Mouse (Mus musculus): ENCODE measurements around the gene Lrrc66. TPM values are rescaled to one million over a fixed set of nuclear protein-coding genes. Genes with fewer than 3 reads are reported as not detected.

Gene Lrrc66
- total RNA-seq, 1 experiment: not detected

DNA sequence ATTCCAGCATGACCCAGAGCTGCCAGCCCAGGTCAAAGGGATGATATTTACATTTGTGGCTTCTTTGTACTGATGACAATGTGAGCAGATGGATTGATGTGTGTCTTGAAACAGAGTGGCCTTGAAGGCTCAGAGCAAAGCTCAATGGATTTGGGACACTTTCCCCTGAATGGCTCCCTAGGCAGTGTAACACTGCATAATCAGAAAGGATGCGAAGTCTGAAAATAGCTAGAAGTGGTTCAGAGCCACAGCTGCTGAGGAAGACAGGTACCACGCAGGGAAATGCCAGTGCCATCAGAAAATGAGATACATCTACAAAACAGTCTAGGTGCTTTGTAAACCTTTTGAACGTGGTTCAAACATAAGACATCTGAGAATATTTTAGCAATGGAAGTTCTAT, 54.2 kb downstream of the Lrrc66 start:
- no peak for DNase-seq (ENCODE audit: low read depth, low spot score)
- no peaks in the 10 kb centered on the region; a peak in 1 of 4 replicates for H3K4me1 ChIP-seq (ENCODE audit: control insufficient read depth in 2 of 2, insufficient read depth in 2 of 2, low read length in 2 of 2, poor library complexity in 1 of 2)
- H3K27ac ChIP-seq (ENCODE audit: insufficient read depth, low read depth, low read length, poor library complexity, severe bottlenecking): no peak overlapping the region
- no peak overlapping the region for H3K4me3 ChIP-seq (ENCODE audit: insufficient read depth in 1 of 2, low read depth in 1 of 2, low read length in 2 of 2, poor library complexity in 1 of 2, severe bottlenecking in 1 of 2)
- H3K36me3 ChIP-seq (ENCODE audit: control insufficient read depth, insufficient read depth, low read length, poor library complexity, severe bottlenecking): no peaks in the 10 kb centered on the region
- TF ChIP-seq MAFK (IDR thresholded peaks at IDR 0.05; ENCODE audit: insufficient read depth, low read depth, low read length) (no peak), HCFC1 (IDR thresholded peaks at IDR 0.05; ENCODE audit: borderline replicate concordance, insufficient read depth, low read length) (no peak), CHD2 (IDR thresholded peaks at IDR 0.05; ENCODE audit: low read depth, low read length) (no peak), ZNF384 (IDR thresholded peaks at IDR 0.05; ENCODE audit: low read depth, low read length) (no peak), ZC3H11A (IDR thresholded peaks at IDR 0.05; ENCODE audit: borderline replicate concordance, low read depth, low read length) (no peak)
- in situ Hi-C loops (cut with MboI; ENCODE audit: low sequenced_read_pairs in 2 of 2, unreplicated experiment in 2 of 2): no loop called here
- no peak overlapping the region for H3K9ac ChIP-seq (ENCODE audit: insufficient read depth, low read depth, low read length, poor library complexity, severe bottlenecking)
- no peaks in the 10 kb centered on the region for H3K9me3 ChIP-seq (ENCODE audit: control insufficient read depth, insufficient read depth, low read depth, low read length)

DNA sequence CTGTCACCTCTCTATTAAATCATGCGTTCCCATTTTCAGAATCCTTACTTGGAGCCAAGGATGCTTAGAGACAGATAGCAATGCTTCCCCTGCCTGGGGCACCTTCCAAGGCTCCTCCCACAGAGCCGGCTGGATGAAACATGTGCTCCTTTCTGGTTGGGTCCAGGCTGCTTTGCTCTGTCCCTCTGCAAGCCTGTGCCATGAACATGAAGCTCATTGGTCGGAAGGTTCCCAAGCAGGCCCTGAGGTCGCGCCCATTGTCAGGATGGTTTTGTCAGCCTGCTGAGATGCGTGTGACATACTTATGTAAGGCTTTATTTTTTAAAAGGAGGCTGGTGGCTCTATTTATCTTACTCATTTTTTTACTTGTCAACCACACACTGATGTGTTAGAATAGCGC, 55.6 kb downstream of the Lrrc66 start:
- in situ Hi-C loops (cut with MboI; ENCODE audit: low sequenced_read_pairs in 2 of 2, unreplicated experiment in 2 of 2): no loop called here
- H3K36me3 ChIP-seq (ENCODE audit: control insufficient read depth, insufficient read depth, low read length, poor library complexity, severe bottlenecking): no peaks in the 10 kb centered on the region
- H3K9me3 ChIP-seq (ENCODE audit: control insufficient read depth, insufficient read depth, low read depth, low read length): no peaks in the 10 kb centered on the region
- H3K9ac ChIP-seq (ENCODE audit: insufficient read depth, low read depth, low read length, poor library complexity, severe bottlenecking): no peak overlapping the region
- no peaks in the 10 kb centered on the region; a peak in 1 of 4 replicates for H3K4me1 ChIP-seq (ENCODE audit: control insufficient read depth in 2 of 2, insufficient read depth in 2 of 2, low read length in 2 of 2, poor library complexity in 1 of 2)
- H3K4me3 ChIP-seq (ENCODE audit: insufficient read depth in 1 of 2, low read depth in 1 of 2, low read length in 2 of 2, poor library complexity in 1 of 2, severe bottlenecking in 1 of 2): no peak overlapping the region
- H3K27ac ChIP-seq (ENCODE audit: insufficient read depth, low read depth, low read length, poor library complexity, severe bottlenecking): no peak overlapping the region
- no peak for DNase-seq (ENCODE audit: low read depth, low spot score)
- TF ChIP-seq CHD2 (IDR thresholded peaks at IDR 0.05; ENCODE audit: low read depth, low read length) (no peak), ZC3H11A (IDR thresholded peaks at IDR 0.05; ENCODE audit: borderline replicate concordance, low read depth, low read length) (no peak)

DNA sequence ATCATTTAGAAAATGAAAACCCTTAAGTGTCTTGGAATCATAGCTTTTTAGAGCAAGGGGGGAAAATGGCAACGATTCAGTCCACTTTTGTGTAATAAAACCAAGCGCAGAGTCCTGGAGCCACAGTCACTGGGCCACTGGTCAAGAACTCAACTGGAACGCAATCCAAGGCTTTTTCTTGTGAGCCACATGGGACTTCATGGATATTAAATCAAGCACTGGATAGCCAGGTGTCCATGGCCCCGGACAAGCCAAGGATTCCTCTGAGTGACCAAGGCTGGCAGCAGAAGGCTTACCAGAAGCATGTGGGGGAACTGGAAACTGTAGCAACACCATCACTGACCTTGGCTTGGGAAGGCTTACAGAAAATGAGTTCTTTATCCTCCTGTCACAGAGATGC, 57.7 kb downstream of the Lrrc66 start:
- in situ Hi-C loops (cut with MboI; ENCODE audit: low sequenced_read_pairs in 2 of 2, unreplicated experiment in 2 of 2): no loop called here
- TF ChIP-seq ZNF384 (IDR thresholded peaks at IDR 0.05; ENCODE audit: low read depth, low read length): no peak
- no peak for TF ChIP-seq CHD2 (IDR thresholded peaks at IDR 0.05; ENCODE audit: low read depth, low read length)
- no peak for TF ChIP-seq HCFC1 (IDR thresholded peaks at IDR 0.05; ENCODE audit: borderline replicate concordance, insufficient read depth, low read length)
- TF ChIP-seq MAFK (IDR thresholded peaks at IDR 0.05; ENCODE audit: insufficient read depth, low read depth, low read length): no peak
- no peak for TF ChIP-seq ZC3H11A (IDR thresholded peaks at IDR 0.05; ENCODE audit: borderline replicate concordance, low read depth, low read length)

GRCm38 (mm10) chr5:73573789-73574188, 58.5 kb downstream of the Lrrc66 start:
- H3K27ac ChIP-seq (ENCODE audit: insufficient read depth, low read depth, low read length, poor library complexity, severe bottlenecking): no peak overlapping the region
- no peaks in the 10 kb centered on the region for H3K36me3 ChIP-seq (ENCODE audit: control insufficient read depth, insufficient read depth, low read length, poor library complexity, severe bottlenecking)
- TF ChIP-seq HCFC1 (IDR thresholded peaks at IDR 0.05; ENCODE audit: borderline replicate concordance, insufficient read depth, low read length) (no peak), CHD2 (IDR thresholded peaks at IDR 0.05; ENCODE audit: low read depth, low read length) (no peak), ZC3H11A (IDR thresholded peaks at IDR 0.05; ENCODE audit: borderline replicate concordance, low read depth, low read length) (no peak), ZNF384 (IDR thresholded peaks at IDR 0.05; ENCODE audit: low read depth, low read length) (no peak), MAFK (IDR thresholded peaks at IDR 0.05; ENCODE audit: insufficient read depth, low read depth, low read length) (no peak)
- H3K9ac ChIP-seq (ENCODE audit: insufficient read depth, low read depth, low read length, poor library complexity, severe bottlenecking): no peak overlapping the region
- in situ Hi-C loops (cut with MboI; ENCODE audit: low sequenced_read_pairs in 2 of 2, unreplicated experiment in 2 of 2): no loop called here
- no peaks in the 10 kb centered on the region; a peak in 1 of 4 replicates for H3K4me1 ChIP-seq (ENCODE audit: control insufficient read depth in 2 of 2, insufficient read depth in 2 of 2, low read length in 2 of 2, poor library complexity in 1 of 2)
- no peak for DNase-seq (ENCODE audit: low read depth, low spot score)
- H3K9me3 ChIP-seq (ENCODE audit: control insufficient read depth, insufficient read depth, low read depth, low read length): no peaks in the 10 kb centered on the region
- H3K4me3 ChIP-seq (ENCODE audit: insufficient read depth in 1 of 2, low read depth in 1 of 2, low read length in 2 of 2, poor library complexity in 1 of 2, severe bottlenecking in 1 of 2): no peak overlapping the region

More for the DNA sequence above, 57.7 kb downstream of the Lrrc66 start:
- H3K9me3 ChIP-seq (ENCODE audit: control insufficient read depth, insufficient read depth, low read depth, low read length): no peaks in the 10 kb centered on the region
- no peak overlapping the region for H3K27ac ChIP-seq (ENCODE audit: insufficient read depth, low read depth, low read length, poor library complexity, severe bottlenecking)
- no peak overlapping the region for H3K4me3 ChIP-seq (ENCODE audit: insufficient read depth in 1 of 2, low read depth in 1 of 2, low read length in 2 of 2, poor library complexity in 1 of 2, severe bottlenecking in 1 of 2)
- no peak for DNase-seq (ENCODE audit: low read depth, low spot score)
- H3K9ac ChIP-seq (ENCODE audit: insufficient read depth, low read depth, low read length, poor library complexity, severe bottlenecking): no peak overlapping the region
- no peaks in the 10 kb centered on the region for H3K36me3 ChIP-seq (ENCODE audit: control insufficient read depth, insufficient read depth, low read length, poor library complexity, severe bottlenecking)
- no peaks in the 10 kb centered on the region; a peak in 1 of 4 replicates for H3K4me1 ChIP-seq (ENCODE audit: control insufficient read depth in 2 of 2, insufficient read depth in 2 of 2, low read length in 2 of 2, poor library complexity in 1 of 2)

GRCm38 (mm10) chr5:73572846-73573245, 59.5 kb downstream of the Lrrc66 start:
- no peaks in the 10 kb centered on the region; a peak in 1 of 4 replicates for H3K4me1 ChIP-seq (ENCODE audit: control insufficient read depth in 2 of 2, insufficient read depth in 2 of 2, low read length in 2 of 2, poor library complexity in 1 of 2)
- no peak overlapping the region for H3K9ac ChIP-seq (ENCODE audit: insufficient read depth, low read depth, low read length, poor library complexity, severe bottlenecking)
- TF ChIP-seq MAFK (IDR thresholded peaks at IDR 0.05; ENCODE audit: insufficient read depth, low read depth, low read length) (no peak), ZNF384 (IDR thresholded peaks at IDR 0.05; ENCODE audit: low read depth, low read length) (no peak), CHD2 (IDR thresholded peaks at IDR 0.05; ENCODE audit: low read depth, low read length) (no peak), ZC3H11A (IDR thresholded peaks at IDR 0.05; ENCODE audit: borderline replicate concordance, low read depth, low read length) (no peak), HCFC1 (IDR thresholded peaks at IDR 0.05; ENCODE audit: borderline replicate concordance, insufficient read depth, low read length) (no peak)
- in situ Hi-C loops (cut with MboI; ENCODE audit: low sequenced_read_pairs in 2 of 2, unreplicated experiment in 2 of 2): no loop called here
- no peak overlapping the region for H3K4me3 ChIP-seq (ENCODE audit: insufficient read depth in 1 of 2, low read depth in 1 of 2, low read length in 2 of 2, poor library complexity in 1 of 2, severe bottlenecking in 1 of 2)
- H3K27ac ChIP-seq (ENCODE audit: insufficient read depth, low read depth, low read length, poor library complexity, severe bottlenecking): no peak overlapping the region
- H3K36me3 ChIP-seq (ENCODE audit: control insufficient read depth, insufficient read depth, low read length, poor library complexity, severe bottlenecking): no peaks in the 10 kb centered on the region
- no peak for DNase-seq (ENCODE audit: low read depth, low spot score)
- H3K9me3 ChIP-seq (ENCODE audit: control insufficient read depth, insufficient read depth, low read depth, low read length): no peaks in the 10 kb centered on the region

Data from ES-E14 (cell line).